Mouse (Mus musculus) MEL (cell line): ENCODE measurements around the gene Nfix. TPM values are rescaled to one million over a fixed set of nuclear protein-coding genes. Genes with fewer than 3 reads are reported as not detected.

Source experiments
- DNase-seq: peaks from one replicate; pipeline ENCODE4 v3.0.0; 2011; ENCODE audit warnings: low read depth, low spot score
- H3K27ac ChIP-seq: 2 replicates; pipeline ENCODE4 v1.5.1; 2012; ENCODE audit warnings: low read depth, mild to moderate bottlenecking, control low read depth, low read length, moderate library complexity; ENCODE audit not compliant: control insufficient read depth
- H3K27me3 ChIP-seq, 2 experiments: fragments of 150-350 bp in 1 of 2; sonication (generic) in 1 of 2; 2 replicates each; pipeline ENCODE4 v1.6.1; 2012; ENCODE audit warnings: low read length in 2 of 2, mild to moderate bottlenecking in 2 of 2, improper control_type of control experiment in 1 of 2, moderate library complexity in 1 of 2; ENCODE audit not compliant: insufficient read depth in 2 of 2, control insufficient read depth in 1 of 2
- H3K36me3 ChIP-seq, 2 experiments: 2 replicates each; pipeline ENCODE4 v1.6.1; 2012 to 2014; ENCODE audit warnings: low read length in 2 of 2, improper control_type of control experiment in 1 of 2, inconsistent platforms in 1 of 2, mild to moderate bottlenecking in 1 of 2; ENCODE audit not compliant: insufficient read depth in 2 of 2, control insufficient read depth in 1 of 2
- H3K4me1 ChIP-seq, 2 experiments: fragments of 150-350 bp in 1 of 2; sonication (generic) in 1 of 2; 2 replicates each; pipeline ENCODE4 v1.6.1; 2012; ENCODE audit warnings: low read length in 2 of 2, improper control_type of control experiment in 1 of 2, mild to moderate bottlenecking in 1 of 2; ENCODE audit not compliant: insufficient read depth in 2 of 2, control insufficient read depth in 1 of 2
- H3K4me3 ChIP-seq, 2 experiments: fragments of 150-350 bp in 1 of 2; sonication (generic) in 1 of 2; 2 replicates each; pipeline ENCODE4 v1.5.1; 2012; ENCODE audit warnings: low read depth in 2 of 2, low read length in 2 of 2, mild to moderate bottlenecking in 2 of 2, moderate library complexity in 2 of 2, control low read depth in 1 of 2, improper control_type of control experiment in 1 of 2; ENCODE audit not compliant: control insufficient read depth in 1 of 2, insufficient read depth in 1 of 2
- H3K79me2 ChIP-seq: 2 replicates; pipeline ENCODE4 v1.6.1; 2012; ENCODE audit warnings: mild to moderate bottlenecking, low read length, moderate library complexity; ENCODE audit not compliant: control insufficient read depth, poor library complexity, insufficient read depth
- H3K9ac ChIP-seq: 2 replicates; pipeline ENCODE4 v1.6.1; 2012; ENCODE audit warnings: low read depth, mild to moderate bottlenecking, control low read depth, low read length, moderate library complexity; ENCODE audit not compliant: control insufficient read depth, poor library complexity, severe bottlenecking
- H3K9me3 ChIP-seq: fragments of 150-350 bp; sonication (generic); replicated peaks from 2 replicates; pipeline ENCODE4 v1.6.1; 2012; ENCODE audit warnings: mild to moderate bottlenecking, low read length, improper control_type of control experiment, moderate library complexity; ENCODE audit not compliant: insufficient read depth
- BHLHE40 ChIP-seq: IDR thresholded peaks from 2 replicates; pipeline ENCODE4 v1.6.1; 2012; ENCODE audit warnings: low read depth, mild to moderate bottlenecking, inconsistent platforms, low read length, improper control_type of control experiment, borderline replicate concordance
- CHD1 ChIP-seq: IDR thresholded peaks from 2 replicates; pipeline ENCODE4 v1.6.1; 2012; ENCODE audit warnings: low read depth, mild to moderate bottlenecking, inconsistent platforms, low read length, improper control_type of control experiment
- CHD2 ChIP-seq: IDR thresholded peaks from 2 replicates; pipeline ENCODE4 v1.6.1; 2011; ENCODE audit warnings: low read length, improper control_type of control experiment
- CTCF ChIP-seq, 3 experiments: IDR thresholded peaks in 2 of 3; conservative IDR thresholded peaks in 1 of 3; 2 replicates each; pipeline ENCODE4 v1.5.1; 2011 to 2012; ENCODE audit warnings: low read length in 3 of 3, low read depth in 2 of 3, mild to moderate bottlenecking in 2 of 3, improper control_type of control experiment in 1 of 3, inconsistent platforms in 1 of 3, mixed read lengths in 1 of 3, moderate library complexity in 1 of 3; ENCODE audit not compliant: control insufficient read depth in 1 of 3, insufficient read depth in 1 of 3, poor library complexity in 1 of 3, severe bottlenecking in 1 of 3
- E2F4 ChIP-seq: IDR thresholded peaks from 2 replicates; pipeline ENCODE4 v1.6.1; 2011; ENCODE audit warnings: low read depth, low read length, improper control_type of control experiment, borderline replicate concordance
- ELF1 ChIP-seq: IDR thresholded peaks from 2 replicates; pipeline ENCODE4 v1.6.1; 2014; ENCODE audit warnings: low read depth, mild to moderate bottlenecking, inconsistent platforms, low read length, improper control_type of control experiment, moderate library complexity
- EP300 ChIP-seq, 2 experiments: IDR thresholded peaks; 2 replicates each; pipeline ENCODE4 v1.6.1; 2011; ENCODE audit warnings: improper control_type of control experiment in 2 of 2, low read length in 2 of 2, low read depth in 1 of 2, mild to moderate bottlenecking in 1 of 2
- ETS1 ChIP-seq: IDR thresholded peaks from 2 replicates; pipeline ENCODE4 v1.6.1; 2012; ENCODE audit warnings: low read depth, mild to moderate bottlenecking, inconsistent platforms, low read length, improper control_type of control experiment, moderate library complexity
- GABPA ChIP-seq: IDR thresholded peaks from 2 replicates; pipeline ENCODE4 v1.6.1; 2012; ENCODE audit warnings: low read depth, mild to moderate bottlenecking, inconsistent platforms, low read length, improper control_type of control experiment, moderate library complexity
- GATA1 ChIP-seq: IDR thresholded peaks from 2 replicates; pipeline ENCODE4 v1.6.1; 2011; ENCODE audit warnings: low read depth, low read length, improper control_type of control experiment
- HCFC1 ChIP-seq: IDR thresholded peaks from 2 replicates; pipeline ENCODE4 v1.6.1; 2012; ENCODE audit warnings: low read depth, mild to moderate bottlenecking, inconsistent platforms, low read length, improper control_type of control experiment, moderate library complexity
- JUND ChIP-seq: IDR thresholded peaks from 2 replicates; pipeline ENCODE4 v1.6.1; 2011; ENCODE audit warnings: low read depth, mild to moderate bottlenecking, improper control_type of control experiment, low read length
- KAT2A ChIP-seq: conservative IDR thresholded peaks from 2 replicates; pipeline ENCODE4 v1.6.1; 2012; ENCODE audit warnings: low read depth, low read length, improper control_type of control experiment, inconsistent platforms
- MAFK ChIP-seq: IDR thresholded peaks from 2 replicates; pipeline ENCODE4 v1.6.1; 2011; ENCODE audit warnings: low read depth, mild to moderate bottlenecking, low read length, improper control_type of control experiment, borderline replicate concordance
- MAX ChIP-seq: IDR thresholded peaks from 2 replicates; pipeline ENCODE4 v1.6.1; 2011; ENCODE audit warnings: low read length, improper control_type of control experiment
- MAZ ChIP-seq: IDR thresholded peaks from 2 replicates; pipeline ENCODE4 v1.6.1; 2012; ENCODE audit warnings: low read depth, mild to moderate bottlenecking, inconsistent platforms, low read length, improper control_type of control experiment
- MXI1 ChIP-seq: IDR thresholded peaks from 2 replicates; pipeline ENCODE4 v1.6.1; 2011; ENCODE audit warnings: mild to moderate bottlenecking, low read depth, low read length, improper control_type of control experiment
- MYB ChIP-seq: IDR thresholded peaks from 2 replicates; pipeline ENCODE4 v1.6.1; 2011; ENCODE audit warnings: mild to moderate bottlenecking, low read depth, low read length, improper control_type of control experiment
- NELFE ChIP-seq: IDR thresholded peaks from 2 replicates; pipeline ENCODE4 v1.6.1; 2011; ENCODE audit warnings: low read depth, low read length, improper control_type of control experiment
- NRF1 ChIP-seq: IDR thresholded peaks from 2 replicates; pipeline ENCODE4 v1.6.1; 2014; ENCODE audit warnings: low read depth, mild to moderate bottlenecking, inconsistent platforms, low read length, improper control_type of control experiment, moderate library complexity; ENCODE audit not compliant: poor library complexity, insufficient read depth, severe bottlenecking
- POLR2A ChIP-seq, 2 experiments: IDR thresholded peaks; 2 replicates each; pipeline ENCODE4 v1.6.1; 2011 to 2012; ENCODE audit warnings: low read length in 2 of 2, mild to moderate bottlenecking in 2 of 2, control low read depth in 1 of 2, improper control_type of control experiment in 1 of 2, low read depth in 1 of 2, moderate library complexity in 1 of 2; ENCODE audit not compliant: control insufficient read depth in 1 of 2, insufficient read depth in 1 of 2, poor library complexity in 1 of 2
- POLR2AphosphoS2 ChIP-seq: IDR thresholded peaks from 2 replicates; pipeline ENCODE4 v1.6.1; 2011; ENCODE audit warnings: low read length, improper control_type of control experiment
- POLR2AphosphoS5 ChIP-seq: IDR thresholded peaks from 2 replicates; pipeline ENCODE4 v1.6.1; 2012; ENCODE audit warnings: low read depth, borderline replicate concordance, mild to moderate bottlenecking, inconsistent platforms, low read length, moderate library complexity, mixed read lengths
- RAD21 ChIP-seq: IDR thresholded peaks from 2 replicates; pipeline ENCODE4 v1.6.1; 2011; ENCODE audit warnings: mild to moderate bottlenecking, low read depth, low read length, improper control_type of control experiment
- RCOR1 ChIP-seq: IDR thresholded peaks from 2 replicates; pipeline ENCODE4 v1.6.1; 2012; ENCODE audit warnings: low read depth, mild to moderate bottlenecking, inconsistent platforms, low read length, improper control_type of control experiment
- SIN3A ChIP-seq: IDR thresholded peaks from 2 replicates; pipeline ENCODE4 v1.6.1; 2012; ENCODE audit warnings: low read length, improper control_type of control experiment, inconsistent platforms
- SMC3 ChIP-seq: IDR thresholded peaks from 2 replicates; pipeline ENCODE4 v1.6.1; 2011; ENCODE audit warnings: low read depth, low read length, improper control_type of control experiment
- TAL1 ChIP-seq: IDR thresholded peaks from 2 replicates; pipeline ENCODE4 v1.6.1; 2012; ENCODE audit warnings: mild to moderate bottlenecking, inconsistent platforms, low read length, moderate library complexity, mixed read lengths
- TBP ChIP-seq: IDR thresholded peaks from 2 replicates; pipeline ENCODE4 v1.8.0; 2011; ENCODE audit warnings: low read depth, low read length, improper control_type of control experiment
- UBTF ChIP-seq: IDR thresholded peaks from 2 replicates; pipeline ENCODE4 v1.6.1; 2012; ENCODE audit warnings: low read depth, mild to moderate bottlenecking, inconsistent platforms, low read length, improper control_type of control experiment, moderate library complexity, borderline replicate concordance; ENCODE audit not compliant: insufficient read depth
- USF1 ChIP-seq: IDR thresholded peaks from 2 replicates; pipeline ENCODE4 v1.6.1; 2014; ENCODE audit warnings: low read depth, mild to moderate bottlenecking, inconsistent platforms, low read length, improper control_type of control experiment, moderate library complexity
- USF2 ChIP-seq, 2 experiments: IDR thresholded peaks; 2 replicates each; pipeline ENCODE4 v1.6.1; 2011 to 2012; ENCODE audit warnings: improper control_type of control experiment in 2 of 2, low read length in 2 of 2, borderline replicate concordance in 1 of 2, inconsistent platforms in 1 of 2, low read depth in 1 of 2, mild to moderate bottlenecking in 1 of 2; ENCODE audit not compliant: insufficient read depth in 1 of 2
- ZC3H11A ChIP-seq: IDR thresholded peaks from 2 replicates; pipeline ENCODE4 v1.6.1; 2012; ENCODE audit warnings: low read depth, mild to moderate bottlenecking, inconsistent platforms, low read length, improper control_type of control experiment
- ZKSCAN1 ChIP-seq: IDR thresholded peaks from 2 replicates; pipeline ENCODE4 v1.6.1; 2012; ENCODE audit warnings: low read depth, mild to moderate bottlenecking, inconsistent platforms, low read length, improper control_type of control experiment, moderate library complexity
- ZMIZ1 ChIP-seq: IDR thresholded peaks from 2 replicates; pipeline ENCODE4 v1.6.1; 2012; ENCODE audit warnings: low read depth, mild to moderate bottlenecking, inconsistent platforms, low read length, improper control_type of control experiment, moderate library complexity
- ZNF384 ChIP-seq: IDR thresholded peaks from 2 replicates; pipeline ENCODE4 v1.6.1; 2012; ENCODE audit warnings: low read depth, mild to moderate bottlenecking, inconsistent platforms, low read length, improper control_type of control experiment
- polyA plus RNA-seq, 2 experiments: library from polyadenylated mRNA; stranded (reverse) in 1 of 2; unstranded in 1 of 2; fragments of >175 nt in 1 of 2; fragments of >200 nt in 1 of 2; gene quantifications; 2 replicates each; pipeline versions ENCODE4 v1.2.1 to v1.2.4; 2012; ENCODE audit warnings: low replicate concordance in 2 of 2, low read depth in 1 of 2; ENCODE audit not compliant: insufficient read length in 2 of 2, insufficient read depth in 1 of 2, missing spikeins in 1 of 2
- total RNA-seq: library from RNA; depleted of rRNA; stranded (reverse); fragments of 300-350 nt; gene quantifications from 2 replicates; pipeline ENCODE4 v1.2.3, GENCODE M21; 2012

Gene Nfix
- total and polyA plus RNA-seq, 3 experiments = 14.4 to 29.1 TPM; not detected in 1

- H3K27me3 ChIP-seq = no peaks in the 10 kb centered on the region
- TF ChIP-seq KAT2A (no peak; the same call in 1 of the 2 replicates), HCFC1 (peak; percentile 84), SMC3 (no peak), CTCF (IDR thresholded peaks at IDR 0.05 in 2 of 3, conservative IDR thresholded peaks at IDR 0.05 in 1 of 3; ENCODE audit: control insufficient read depth in 1 of 3, insufficient read depth in 1 of 3, low read depth in 2 of 3, low read length in 3 of 3, poor library complexity in 1 of 3, severe bottlenecking in 1 of 3) (0 out of 6 replicates have a peak, but pooled peaks of 1 of the 3 experiments have one; percentile 2), POLR2A (IDR thresholded peaks at IDR 0.05; ENCODE audit: control insufficient read depth in 1 of 2, insufficient read depth in 1 of 2, low read depth in 1 of 2, low read length in 2 of 2, poor library complexity in 1 of 2) (peak; percentile 80 to 81), ZC3H11A (no peak), USF1 (0 out of 2 replicates have a peak, but pooled peaks have one; percentile 10), CHD2 (no peak), MXI1 (peak; percentile 49), JUND (no peak), GABPA (no peak), MAFK (no peak), NRF1 (no peak), ELF1 (no peak), UBTF (0 out of 2 replicates have a peak, but pooled peaks have one; percentile 56), POLR2AphosphoS5 (no peak), NELFE (peak; percentile 82), MYB (no peak), ZNF384 (no peak), ZKSCAN1 (no peak), ETS1 (0 out of 2 replicates have a peak, but pooled peaks have one; percentile 28), SIN3A (peak; percentile 30), BHLHE40 (no peak), RAD21 (no peak), MAZ (no peak), MAX (peak; percentile 80), TBP (peak; percentile 76; the same call in 1 of the 2 replicates), EP300 (IDR thresholded peaks at IDR 0.05; ENCODE audit: low read depth in 1 of 2, low read length in 2 of 2) (0 out of 4 replicates have a peak, but pooled peaks of 1 of the 2 experiments have one; percentile 3), TAL1 (no peak), E2F4 (no peak), ZMIZ1 (peak; percentile 78), USF2 (IDR thresholded peaks at IDR 0.05; ENCODE audit: borderline replicate concordance in 1 of 2, insufficient read depth in 1 of 2, low read depth in 1 of 2, low read length in 2 of 2) (no peak), RCOR1 (no peak), CHD1 (0 out of 2 replicates have a peak, but pooled peaks have one; percentile 59), POLR2AphosphoS2 (peak; percentile 57; the same call in 1 of the 2 replicates), GATA1 (no peak)
Observed at GRCm38 (mm10) chr8:84832034-84832717, 32.0 kb upstream of the Nfix start.

More at GRCm38 (mm10) chr8:84832034-84832717, 32.0 kb upstream of the Nfix start:
- Histone ChIP-seq H3K9ac (peak overlapping the region; percentile 99), H3K36me3 (peaks cover 2 to 17% of the 10 kb centered on the region in 2 experiments; a peak in 3 of 4 replicates), H3K79me2 (peaks cover 12% of the 10 kb centered on the region), H3K27ac (peak overlapping the region; percentile 88), H3K4me3 (peak overlapping the region; percentile 74 to 100), H3K4me1 (peaks cover 2 to 10% of the 10 kb centered on the region in 2 experiments; a peak in 2 of 4 replicates), H3K9me3 (no peaks in the 10 kb centered on the region)
- peak; percentile 87 for DNase-seq
